Mouse (Mus musculus): ENCODE data around the gene Tspan4. TPM values are rescaled to one million over a fixed set of nuclear protein-coding genes. Genes with fewer than 3 reads are reported as not detected.

Tspan4 gene
- polyA plus RNA-seq, 2 experiments from 2014 or later = 1.3 to 1.5 TPM

GRCm38 (mm10) chr7:141477578-141478269 lies 2.7 kb downstream of the Tspan4 start:
- ATAC-seq = no peak

GRCm38 (mm10) chr7:141478270-141478748 lies 3.3 kb downstream of the Tspan4 start:
- ATAC-seq = no peak

GRCm38 (mm10) chr7:141480842-141481497 lies 5.9 kb downstream of the Tspan4 start:
- peak; percentile 93 for ATAC-seq

- ATAC-seq = peak; percentile 25
Measured at GRCm38 (mm10) chr7:141481498-141482401, 6.7 kb downstream of the Tspan4 start.

GRCm38 (mm10) chr7:141482531-141483024 lies 7.5 kb downstream of the Tspan4 start:
- ATAC-seq = no peak

- ATAC-seq = no peak
Measured at GRCm38 (mm10) chr7:141483114-141483653, 8.1 kb downstream of the Tspan4 start.

GRCm38 (mm10) chr7:141484186-141485120 lies 9.4 kb downstream of the Tspan4 start:
- ATAC-seq = no peak

- ATAC-seq = no peak
Measured at GRCm38 (mm10) chr7:141485186-141485585, 10.1 kb downstream of the Tspan4 start.

- no peak for ATAC-seq
Measured at GRCm38 (mm10) chr7:141485606-141486005, 10.6 kb downstream of the Tspan4 start.

GRCm38 (mm10) chr7:141486239-141486638 lies 11.2 kb downstream of the Tspan4 start:
- no peak for ATAC-seq

- ATAC-seq = no peak
Measured at GRCm38 (mm10) chr7:141487141-141487540, 12.1 kb downstream of the Tspan4 start.

- no peak for ATAC-seq
Measured at GRCm38 (mm10) chr7:141491151-141491550, 16.1 kb downstream of the Tspan4 start.

GRCm38 (mm10) chr7:141492738-141493137 lies 17.7 kb downstream of the Tspan4 start:
- no peak for ATAC-seq

- ATAC-seq = no peak
Measured at GRCm38 (mm10) chr7:141493729-141494128, 18.7 kb downstream of the Tspan4 start.

- ATAC-seq = no peak
Measured at GRCm38 (mm10) chr7:141495379-141495778, 20.3 kb downstream of the Tspan4 start.

GRCm38 (mm10) chr7:141495940-141496339 lies 20.9 kb downstream of the Tspan4 start:
- ATAC-seq = no peak

GRCm38 (mm10) chr7:141497600-141497999 lies 22.6 kb downstream of the Tspan4 start:
- ATAC-seq = no peak

GRCm38 (mm10) chr7:141501820-141502555 lies 26.9 kb downstream of the Tspan4 start:
- ATAC-seq = no peak

- no peak for ATAC-seq
Measured at GRCm38 (mm10) chr7:141502556-141502905, 27.5 kb downstream of the Tspan4 start.

- ATAC-seq = no peak
Measured at GRCm38 (mm10) chr7:141506278-141506677, 31.2 kb downstream of the Tspan4 start.

GRCm38 (mm10) chr7:141508160-141508559 lies 33.1 kb downstream of the Tspan4 start:
- no peak for ATAC-seq
